ENCODE assay signal across 11 mouse cellular contexts in the genomic region with DNA sequence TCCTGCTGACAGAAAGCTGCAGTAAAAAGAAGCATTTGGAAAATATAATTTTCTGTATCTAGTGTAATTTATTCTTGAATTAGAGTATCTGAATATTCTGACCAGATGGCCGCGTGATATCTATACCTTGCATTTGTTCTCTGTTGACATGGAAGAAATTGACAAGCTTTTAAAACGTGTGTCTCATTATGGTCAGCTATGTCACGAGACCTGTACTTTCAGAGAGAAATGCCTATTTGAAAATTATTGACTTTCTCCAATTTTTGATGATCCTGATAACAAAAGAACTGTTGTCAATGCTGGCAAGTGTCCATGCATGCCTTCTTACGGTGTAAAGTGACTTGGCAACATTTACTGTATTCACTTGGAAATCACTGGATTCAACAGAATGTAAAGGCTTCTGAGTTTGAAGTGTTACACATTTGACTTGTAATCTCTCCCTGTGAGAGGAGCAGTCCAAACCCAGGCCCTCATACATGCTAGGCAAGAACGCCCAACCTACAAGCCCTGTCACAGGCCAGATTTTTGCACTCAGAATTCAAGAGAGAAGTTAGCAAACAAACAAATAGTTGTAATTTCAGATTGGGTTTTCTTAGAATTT. TPM values are rescaled to one million over a fixed set of nuclear protein-coding genes. Genes with fewer than 3 reads are reported as not detected.
A peak's percentile ranks its signal among the peaks of the same experiment; 100 is the strongest.
DNase-seq lines count a peak whose midpoint lies in the region; ATAC-seq and TF ChIP-seq lines count a peak whose summit lies in the region.
"Had no signal": no experiment of that assay in that cellular context is flagged by ENCODE, and none has a peak within 500 bp of the region (broad histone marks: within the 10 kb centered on the region; RNA-seq: fewer than 3 reads in every experiment).

No protein-coding gene starts in this region.

- H3K4me2 ChIP-seq in forebrain, embryonic 14.5 days (ENCODE audit: low read length) = no peak overlapping the region
- peak overlapping the region; percentile 73 for H3K4me2 ChIP-seq in liver, embryonic 13.5 days

- no peaks in the 10 kb centered on the region for H3K36me3 ChIP-seq in forebrain, embryonic 14.5 days (ENCODE audit: control insufficient read depth, insufficient read depth, low read length)
- H3K36me3 ChIP-seq in forebrain, embryonic 10.5 days (replicated peaks) = no peaks in the 10 kb centered on the region
- H3K36me3 ChIP-seq in liver, embryonic 13.5 days = 0 out of 2 replicates have a peak, but pooled peaks cover 4% of the 10 kb centered on the region
- H3K36me3 ChIP-seq: limb, embryonic 12.5 days had no signal

- peaks cover 16% of the 10 kb centered on the region for H3K4me1 ChIP-seq in forebrain, embryonic 14.5 days (ENCODE audit: control insufficient read depth, insufficient read depth, low read length)
- peaks cover 42% of the 10 kb centered on the region for H3K4me1 ChIP-seq in forebrain, embryonic 10.5 days
- H3K4me1 ChIP-seq in liver, embryonic 13.5 days (replicated peaks) = peaks cover 80% of the 10 kb centered on the region

- H3K9ac ChIP-seq in forebrain, embryonic 14.5 days (ENCODE audit: low read length) = no peak overlapping the region
- H3K9ac ChIP-seq in liver, embryonic 13.5 days = peak overlapping the region; percentile 72
- H3K9ac ChIP-seq: limb, embryonic 12.5 days had no signal

- intact Hi-C loops in left cerebral cortex, adult 2 months (cut with DNase I) = no loop called here
- intact Hi-C loops in left cerebral cortex, postnatal 14 days (cut with DNase I) = no loop called here

- WGBS in forebrain, embryonic 14.5 days = 58% methylated on average over 6 of the region's 6 CpGs
- WGBS in forebrain, embryonic 10.5 days = 88% methylated on average over 6 of the region's 6 CpGs
- WGBS in liver, embryonic 13.5 days (ENCODE audit: insufficient replicate concordance) = 19% methylated on average over 6 of the region's 6 CpGs

- H3K27me3 ChIP-seq in forebrain, embryonic 14.5 days (replicated peaks; ENCODE audit: control insufficient read depth, insufficient read depth, low read length) = no peaks in the 10 kb centered on the region
- no peaks in the 10 kb centered on the region for H3K27me3 ChIP-seq in forebrain, embryonic 10.5 days (ENCODE audit: poor library complexity, severe bottlenecking)
- H3K27me3 ChIP-seq in liver, embryonic 13.5 days = no peaks in the 10 kb centered on the region
- H3K27me3 ChIP-seq: limb, embryonic 12.5 days had no signal

- TF ChIP-seq CTCF in left cerebral cortex, adult 2 months (IDR thresholded peaks at IDR 0.05) = no peak

- H3K4me3 ChIP-seq in forebrain, embryonic 14.5 days (ENCODE audit: low read depth, low read length) = no peak overlapping the region
- no peak overlapping the region for H3K4me3 ChIP-seq in forebrain, embryonic 10.5 days
- H3K4me3 ChIP-seq in left cerebral cortex, adult 2 months = no peak overlapping the region
- H3K4me3 ChIP-seq in liver, embryonic 13.5 days (replicated peaks) = peak overlapping the region; percentile 75
- H3K4me3 ChIP-seq: limb, embryonic 12.5 days had no signal

- H3K27ac ChIP-seq in forebrain, embryonic 14.5 days (ENCODE audit: low read depth, low read length) = no peak overlapping the region
- no peak overlapping the region for H3K27ac ChIP-seq in forebrain, embryonic 10.5 days
- H3K27ac ChIP-seq in left cerebral cortex, adult 2 months = peak overlapping the region; percentile 72
- H3K27ac ChIP-seq in liver, embryonic 13.5 days = peak overlapping the region; percentile 87

- peak; percentile 45; the same call in 1 of the 2 replicates for ATAC-seq in forebrain, embryonic 14.5 days
- ATAC-seq in liver, embryonic 13.5 days (ENCODE audit: low read depth) = no peak
- ATAC-seq: hindbrain, embryonic 16.5 days had no signal

- peak; percentile 58 for DNase-seq in forebrain, embryonic 14.5 days (ENCODE audit: low spot score)
- DNase-seq in forebrain, embryonic 10.5 days (ENCODE audit: extremely low spot score, low spot score) = no peak
- no peak for DNase-seq in left cerebral cortex, adult 2 months (ENCODE audit: extremely low spot score in 1 of 2, low spot score in 2 of 2)
- no peak for DNase-seq in left cerebral cortex, postnatal 14 days (ENCODE audit: low spot score in 2 of 2)
- peak; percentile 30 for DNase-seq in MN1 (ENCODE audit: low spot score)
- DNase-seq in liver, embryonic 13.5 days = no peak
- no peak for DNase-seq in yolk sac, embryonic 10.5 days (ENCODE audit: low spot score)
- no peak for DNase-seq in spleen, postnatal 14 days (ENCODE audit: low spot score in 2 of 2)
- DNase-seq: gastrocnemius, postnatal 14 days had no signal

- no peaks in the 10 kb centered on the region for H3K9me3 ChIP-seq in forebrain, embryonic 14.5 days (replicated peaks; ENCODE audit: control insufficient read depth, low read length)
- H3K9me3 ChIP-seq in forebrain, embryonic 10.5 days = no peaks in the 10 kb centered on the region
- H3K9me3 ChIP-seq in liver, embryonic 13.5 days (replicated peaks) = no peaks in the 10 kb centered on the region
- H3K9me3 ChIP-seq: limb, embryonic 12.5 days had no signal

RNA-seq across cellular contexts. Expression of a gene that starts 49.3 kb away (rescaled TPM):
- 66.8 and 68.1 TPM in 2 replicates for polyA plus RNA-seq in forebrain, embryonic 14.5 days (2014; fragmentation: Nextera tagmentation; extraction: Ambion mirVana)
- 98.1 and 102 TPM in 2 replicates for polyA plus RNA-seq in forebrain, embryonic 10.5 days (2016; fragmentation: Nextera tagmentation; extraction: Ambion mirVana)
- total RNA-seq in left cerebral cortex, adult 2 months (2021) = 10 to 100 TPM; 22.4 to 22.8 TPM
- 10 to 100 TPM; 28.9 to 29.5 TPM for total RNA-seq in left cerebral cortex, postnatal 14 days (2021)
- 107 and 118 TPM in 2 replicates for polyA plus RNA-seq in liver, embryonic 13.5 days (2015; fragmentation: Nextera tagmentation; extraction: Ambion mirVana)

Comparison
In these comparisons a context has a peak if more than half of its experiments do, and no peak if none do; other contexts are left out.
1. DNase-seq: peak in forebrain, embryonic 14.5 days (single experiment) and MN1 (single experiment); none in forebrain, embryonic 10.5 days (single experiment), left cerebral cortex, adult 2 months (0 of 2), left cerebral cortex, postnatal 14 days (0 of 2), liver, embryonic 13.5 days (single experiment), yolk sac, embryonic 10.5 days (single experiment) and spleen, postnatal 14 days (0 of 2).
2. H3K27ac ChIP-seq: peak in left cerebral cortex, adult 2 months (single experiment) and liver, embryonic 13.5 days (single experiment); none in forebrain, embryonic 14.5 days (single experiment) and forebrain, embryonic 10.5 days (single experiment).